ENCODE assay signal across 15 mouse cellular contexts in the genomic region with DNA sequence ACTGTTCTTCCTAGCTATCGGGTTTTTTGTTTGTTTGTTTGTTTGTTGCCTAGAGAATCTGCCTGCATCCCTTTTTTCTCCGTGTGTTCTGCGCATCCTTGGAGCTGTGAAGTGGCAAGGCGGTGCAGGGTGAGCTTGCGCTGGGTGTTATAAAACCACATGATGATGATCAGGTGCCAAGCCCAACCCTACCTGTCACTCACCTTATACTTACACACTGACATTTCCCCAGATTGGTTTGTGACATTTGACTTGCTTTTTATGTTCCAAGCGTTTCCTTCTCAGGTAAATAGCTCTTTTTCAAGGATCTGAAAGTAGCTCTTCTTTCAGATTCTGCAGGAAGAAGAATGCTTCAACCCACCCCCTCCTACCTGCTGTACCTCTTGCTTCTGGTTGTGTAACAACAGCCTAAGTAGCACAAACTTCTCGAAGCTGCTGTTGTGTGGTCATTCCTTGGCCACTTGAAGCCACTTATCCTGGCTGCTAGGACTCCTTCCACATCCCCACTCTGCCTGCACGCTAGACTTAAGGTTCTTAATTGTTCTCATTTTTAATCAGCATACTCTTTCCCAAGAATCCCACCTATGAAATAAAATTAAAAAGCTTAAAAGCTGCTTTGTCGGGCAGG.
"Had no signal": no experiment of that assay in that cellular context is flagged by ENCODE, and none has a peak within 500 bp of the region (broad histone marks: within the 10 kb centered on the region; RNA-seq: fewer than 3 reads in every experiment).

No protein-coding gene starts in this region.

- H3K27ac ChIP-seq: left cerebral cortex, adult 2 months; liver, embryonic 13.5 days; lung, embryonic 15.5 days; midbrain, embryonic 10.5 days; midbrain, embryonic 13.5 days; stomach, embryonic 15.5 days had no signal

- H3K36me3 ChIP-seq: liver, embryonic 13.5 days; lung, embryonic 15.5 days; midbrain, embryonic 10.5 days; midbrain, embryonic 13.5 days; stomach, embryonic 15.5 days had no signal

- H3K4me3 ChIP-seq: left cerebral cortex, adult 2 months; liver, embryonic 13.5 days; lung, embryonic 15.5 days; megakaryocyte, embryonic 14.5 days; midbrain, embryonic 10.5 days; midbrain, embryonic 13.5 days; stomach, embryonic 15.5 days had no signal

- DNase-seq: kidney, adult 18-20 months; kidney, adult 9 months; kidney, postnatal 14 days; layer of hippocampus, postnatal 36 days; liver, embryonic 13.5 days; right cerebral cortex, adult 18-20 months; right cerebral cortex, postnatal 14 days; spleen, adult 18-20 months; thymus, postnatal 25 days had no signal

- H3K9me3 ChIP-seq: liver, embryonic 13.5 days; lung, embryonic 15.5 days; stomach, embryonic 15.5 days had no signal

- H3K27me3 ChIP-seq: liver, embryonic 13.5 days; lung, embryonic 15.5 days; midbrain, embryonic 13.5 days; stomach, embryonic 15.5 days had no signal
